Mouse (Mus musculus): ENCODE measurements around the gene Tnni3. TPM values are rescaled to one million over a fixed set of nuclear protein-coding genes. Genes with fewer than 3 reads are reported as not detected.

Tnni3 gene
- not detected for polyA plus RNA-seq (2014; fragmentation: Illumina TruSeq; extraction: RNeasy Lipid Tissue Mini Kit (QIAGEN cat#74804); ENCODE audit: low read depth, low replicate concordance)

DNA sequence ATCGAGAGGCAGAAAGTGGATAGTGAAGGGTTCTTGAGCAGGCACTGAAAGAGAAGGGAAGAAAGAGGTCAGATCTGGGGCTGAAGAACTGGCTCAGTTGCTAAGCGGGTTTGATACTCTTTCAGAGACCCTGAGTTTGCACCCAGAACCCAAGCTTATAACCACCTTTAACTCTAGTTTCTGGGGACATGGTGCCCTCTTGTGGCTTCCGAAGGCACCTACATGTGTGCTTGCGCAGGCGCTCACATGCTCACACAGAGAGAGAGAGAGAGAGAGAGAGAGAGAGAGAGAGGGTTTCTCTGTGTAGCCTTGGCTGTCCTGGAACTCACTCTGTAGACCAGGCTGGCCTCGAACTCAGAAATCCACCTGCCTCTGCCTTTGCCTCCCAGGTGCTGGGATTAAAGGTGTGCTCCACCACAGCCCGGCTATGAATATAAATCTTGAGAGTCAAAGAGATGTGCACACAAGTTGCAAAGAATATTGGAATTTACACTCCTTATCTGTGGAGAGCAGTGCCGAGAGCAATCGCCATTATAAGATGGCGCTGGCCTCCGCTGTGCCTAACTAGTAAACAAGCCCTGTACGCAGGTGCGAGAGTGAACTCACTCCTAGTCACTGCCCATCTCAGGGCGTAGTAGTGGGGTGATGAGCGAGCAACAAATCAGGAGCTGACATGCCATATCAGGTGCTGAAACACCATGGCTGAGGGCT is at the start of gene Tnni3:
Tnni3 (minus strand) TSS at position 18 of the 711 bp plus-strand sequence.

GRCm38 (mm10) chr7:4547221-4547641 is 23.2 kb upstream of the Tnni3 start, which contains the start of gene Syt5:
Gene Syt5, minus strand, starts transcription at chr7:4547541.

DNA sequence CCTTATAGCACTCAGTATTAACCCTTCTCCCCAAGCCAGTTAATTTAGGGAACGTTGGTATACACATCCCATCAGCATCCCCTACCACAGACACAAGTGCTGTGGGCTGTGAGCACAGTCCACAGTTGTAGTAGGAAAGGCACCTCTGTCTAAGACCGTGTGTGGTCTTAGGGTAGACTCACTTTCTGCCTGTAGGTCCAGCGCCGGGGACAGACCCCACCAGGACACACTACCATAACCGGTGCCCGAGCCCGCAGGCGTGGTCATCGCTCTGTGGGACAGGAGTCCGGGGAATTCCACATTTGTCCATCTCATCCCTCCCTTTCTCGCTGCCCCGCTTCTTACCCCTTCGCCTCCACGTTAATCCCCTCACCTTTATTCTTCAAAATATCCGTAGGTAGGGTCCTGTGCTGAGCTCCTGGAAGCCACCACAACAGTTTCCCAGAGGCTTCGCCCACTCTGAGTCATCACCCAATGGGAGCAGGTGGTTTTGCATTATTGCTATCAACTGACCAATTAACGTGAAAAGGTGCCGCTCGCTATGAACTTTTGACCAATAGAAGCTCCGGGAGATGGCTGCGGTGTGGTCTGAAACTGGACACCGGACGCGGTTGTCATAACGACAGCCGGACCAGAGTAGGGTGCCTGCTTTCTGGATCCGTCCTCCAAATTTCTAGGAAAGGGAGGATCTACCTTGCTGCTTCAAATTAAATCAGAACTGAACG is 8.1 kb upstream of the Tnni3 start, which contains the start of gene Dnaaf3:
Dnaaf3 (minus strand) TSS at position 449 of the 725 bp plus-strand sequence.

GRCm38 (mm10) chr7:4516332-4517050 is 7.5 kb downstream of the Tnni3 start, which contains the start of gene Tnnt1:
Gene Tnnt1, minus strand, starts transcription at chr7:4516382.

DNA sequence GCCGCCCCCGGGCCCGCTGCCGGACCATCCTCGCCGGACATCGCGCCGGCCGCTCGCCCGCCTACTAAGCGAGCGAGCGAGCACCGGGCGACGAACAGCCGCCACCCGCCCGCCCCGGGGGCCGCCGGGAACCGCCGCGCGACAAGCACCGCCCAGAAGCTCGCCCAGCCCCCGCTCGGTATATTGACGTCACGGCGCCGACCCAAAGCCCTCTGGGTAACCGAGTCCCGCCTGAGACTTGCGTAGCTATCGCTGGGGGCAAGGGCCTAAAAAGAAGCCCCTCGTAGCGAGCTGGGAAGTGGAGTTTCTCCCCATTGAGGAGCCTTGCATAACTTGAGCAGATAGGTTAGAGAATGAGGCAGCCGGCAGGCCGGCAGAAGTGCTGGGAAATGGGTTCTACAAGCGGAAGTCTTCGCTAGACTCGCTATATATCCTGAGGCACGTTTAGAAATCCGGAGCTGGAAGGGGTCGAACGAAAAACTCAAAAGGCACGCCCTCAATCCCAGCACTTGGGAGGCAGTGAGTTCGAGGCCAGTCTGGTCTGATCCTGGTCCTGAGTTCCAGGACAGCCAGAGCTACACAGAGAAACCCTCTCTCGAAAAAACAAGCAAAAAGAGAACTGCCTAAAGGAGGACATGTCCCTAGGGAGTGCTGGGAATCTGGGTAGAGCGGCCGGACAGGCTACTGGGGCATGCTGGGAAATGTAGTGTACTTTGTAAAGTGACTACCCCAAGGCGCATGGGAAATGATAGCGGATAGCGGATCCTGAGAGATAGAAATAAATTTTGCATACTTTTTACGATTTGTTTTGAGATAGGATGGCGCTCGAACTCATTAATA is 22.3 kb downstream of the Tnni3 start, which contains the start of gene Ppp1r12c:
Ppp1r12c (minus strand) TSS at position 123 of the 840 bp plus-strand sequence.

Other genes starting within 250 kb of the Tnni3 start
- not detected for gene Ncr1, start 186.5 kb downstream of the Tnni3 start, polyA plus RNA-seq (2014; fragmentation: Illumina TruSeq; extraction: RNeasy Lipid Tissue Mini Kit (QIAGEN cat#74804); ENCODE audit: low read depth, low replicate concordance)
- not detected for gene Gp6, start 126.5 kb downstream of the Tnni3 start, polyA plus RNA-seq (2014; fragmentation: Illumina TruSeq; extraction: RNeasy Lipid Tissue Mini Kit (QIAGEN cat#74804); ENCODE audit: low read depth, low replicate concordance)
- 9.4 TPM for gene Rdh13, start 78.6 kb downstream of the Tnni3 start, polyA plus RNA-seq (2014; fragmentation: Illumina TruSeq; extraction: RNeasy Lipid Tissue Mini Kit (QIAGEN cat#74804); ENCODE audit: low read depth, low replicate concordance)
- 1.1 TPM for gene Eps8l1, start 63.6 kb downstream of the Tnni3 start, polyA plus RNA-seq (2014; fragmentation: Illumina TruSeq; extraction: RNeasy Lipid Tissue Mini Kit (QIAGEN cat#74804); ENCODE audit: low read depth, low replicate concordance)
- 2.8 TPM for gene Ppp1r12c, start 22.5 kb downstream of the Tnni3 start, polyA plus RNA-seq (2014; fragmentation: Illumina TruSeq; extraction: RNeasy Lipid Tissue Mini Kit (QIAGEN cat#74804); ENCODE audit: low read depth, low replicate concordance)
- gene Tnnt1, start 7.8 kb downstream of the Tnni3 start, polyA plus RNA-seq (2014; fragmentation: Illumina TruSeq; extraction: RNeasy Lipid Tissue Mini Kit (QIAGEN cat#74804); ENCODE audit: low read depth, low replicate concordance) = 0.85 TPM
- gene Dnaaf3, start 8.2 kb upstream of the Tnni3 start, polyA plus RNA-seq (2014; fragmentation: Illumina TruSeq; extraction: RNeasy Lipid Tissue Mini Kit (QIAGEN cat#74804); ENCODE audit: low read depth, low replicate concordance) = not detected
- not detected for gene Syt5, start 23.3 kb upstream of the Tnni3 start, polyA plus RNA-seq (2014; fragmentation: Illumina TruSeq; extraction: RNeasy Lipid Tissue Mini Kit (QIAGEN cat#74804); ENCODE audit: low read depth, low replicate concordance)
- gene Ptprh, start 79.8 kb upstream of the Tnni3 start, polyA plus RNA-seq (2014; fragmentation: Illumina TruSeq; extraction: RNeasy Lipid Tissue Mini Kit (QIAGEN cat#74804); ENCODE audit: low read depth, low replicate concordance) = not detected
- gene Tmem86b, start 107.2 kb upstream of the Tnni3 start, polyA plus RNA-seq (2014; fragmentation: Illumina TruSeq; extraction: RNeasy Lipid Tissue Mini Kit (QIAGEN cat#74804); ENCODE audit: low read depth, low replicate concordance) = 3.1 TPM
- gene Ppp6r1, start 134.8 kb upstream of the Tnni3 start, polyA plus RNA-seq (2014; fragmentation: Illumina TruSeq; extraction: RNeasy Lipid Tissue Mini Kit (QIAGEN cat#74804); ENCODE audit: low read depth, low replicate concordance) = 11.6 TPM
- gene Hspbp1, start 160.8 kb upstream of the Tnni3 start, polyA plus RNA-seq (2014; fragmentation: Illumina TruSeq; extraction: RNeasy Lipid Tissue Mini Kit (QIAGEN cat#74804); ENCODE audit: low read depth, low replicate concordance) = not detected
- 0.24 TPM for gene Brsk1, start 166.4 kb upstream of the Tnni3 start, polyA plus RNA-seq (2014; fragmentation: Illumina TruSeq; extraction: RNeasy Lipid Tissue Mini Kit (QIAGEN cat#74804); ENCODE audit: low read depth, low replicate concordance)
- gene Tmem150b, start 201.0 kb upstream of the Tnni3 start, polyA plus RNA-seq (2014; fragmentation: Illumina TruSeq; extraction: RNeasy Lipid Tissue Mini Kit (QIAGEN cat#74804); ENCODE audit: low read depth, low replicate concordance) = not detected
- 0.89 TPM for gene Kmt5c, start 215.9 kb upstream of the Tnni3 start, polyA plus RNA-seq (2014; fragmentation: Illumina TruSeq; extraction: RNeasy Lipid Tissue Mini Kit (QIAGEN cat#74804); ENCODE audit: low read depth, low replicate concordance)
- gene Cox6b2, start 228.9 kb upstream of the Tnni3 start, polyA plus RNA-seq (2014; fragmentation: Illumina TruSeq; extraction: RNeasy Lipid Tissue Mini Kit (QIAGEN cat#74804); ENCODE audit: low read depth, low replicate concordance) = not detected
- not detected for gene Fam71e2, start 247.1 kb upstream of the Tnni3 start, polyA plus RNA-seq (2014; fragmentation: Illumina TruSeq; extraction: RNeasy Lipid Tissue Mini Kit (QIAGEN cat#74804); ENCODE audit: low read depth, low replicate concordance)

Measured in kidney, adult 10 weeks (tissue).